Mouse (Mus musculus) naive thymus-derived CD4-positive, alpha-beta T cell, adult 2 months (primary cell): Measurements from ENCODE around the gene Trio.

Experiments
- DNase-seq: peaks from one replicate; pipeline ENCODE4 v3.0.0-alpha.2; 2011; ENCODE audit warnings: low read depth

Trio gene

GRCm38 (mm10) chr15:27840125-27840524 lies 185.5 kb downstream of the Trio start:
- DNase-seq: no peak

- DNase-seq: no peak
Observed at GRCm38 (mm10) chr15:27831646-27832045, 194.0 kb downstream of the Trio start.

GRCm38 (mm10) chr15:27827871-27828270 lies 197.8 kb downstream of the Trio start:
- peak; percentile 87 for DNase-seq

- peak; percentile 71 for DNase-seq
Observed at GRCm38 (mm10) chr15:27826886-27827285, 198.8 kb downstream of the Trio start.

- peak; percentile 60 for DNase-seq
Observed at GRCm38 (mm10) chr15:27826048-27826637, 199.5 kb downstream of the Trio start.

GRCm38 (mm10) chr15:27825390-27825789 lies 200.3 kb downstream of the Trio start:
- DNase-seq: no peak

- peak; percentile 78 for DNase-seq
Observed at GRCm38 (mm10) chr15:27823581-27823980, 202.1 kb downstream of the Trio start.

GRCm38 (mm10) chr15:27822461-27822860 lies 203.2 kb downstream of the Trio start:
- no peak for DNase-seq

GRCm38 (mm10) chr15:27821651-27822364 lies 203.8 kb downstream of the Trio start:
- DNase-seq: no peak

- no peak for DNase-seq
Observed at GRCm38 (mm10) chr15:27817096-27817495, 208.6 kb downstream of the Trio start.

- no peak for DNase-seq
Observed at GRCm38 (mm10) chr15:27814677-27815391, 210.8 kb downstream of the Trio start.

GRCm38 (mm10) chr15:27810793-27811488 lies 214.7 kb downstream of the Trio start:
- no peak for DNase-seq

GRCm38 (mm10) chr15:27810262-27810661 lies 215.4 kb downstream of the Trio start:
- DNase-seq: no peak

- no peak for DNase-seq
Observed at GRCm38 (mm10) chr15:27808596-27809276, 216.9 kb downstream of the Trio start.

- DNase-seq: no peak
Observed at GRCm38 (mm10) chr15:27806219-27806618, 219.4 kb downstream of the Trio start.

- DNase-seq: no peak
Observed at GRCm38 (mm10) chr15:27805654-27806053, 220.0 kb downstream of the Trio start.

- no peak for DNase-seq
Observed at GRCm38 (mm10) chr15:27804447-27804846, 221.2 kb downstream of the Trio start.

- peak; percentile 40 for DNase-seq
Observed at GRCm38 (mm10) chr15:27803568-27804345, 221.9 kb downstream of the Trio start.

- DNase-seq: no peak
Observed at GRCm38 (mm10) chr15:27802243-27802642, 223.4 kb downstream of the Trio start.

- no peak for DNase-seq
Observed at GRCm38 (mm10) chr15:27801177-27801576, 224.5 kb downstream of the Trio start.
